30 mouse cellular contexts compared by ENCODE assay signal in genomic region chr7:51221806-51222205, GRCm38 (mm10).
DNase-seq lines count a peak whose midpoint lies in the region; ATAC-seq and TF ChIP-seq lines count a peak whose summit lies in the region.
"Had no signal": no experiment of that assay in that cellular context is flagged by ENCODE, and none has a peak within 500 bp of the region (broad histone marks: within the 10 kb centered on the region; RNA-seq: fewer than 3 reads in every experiment).

No protein-coding gene starts in this region.

- no peak overlapping the region for H3K9ac ChIP-seq in midbrain, postnatal 0 days (replicated peaks; ENCODE audit: low read length, poor library complexity, severe bottlenecking)
- no peak overlapping the region for H3K9ac ChIP-seq in midbrain, embryonic 11.5 days (ENCODE audit: low read length)
- H3K9ac ChIP-seq: heart, embryonic 12.5 days; hindbrain, embryonic 15.5 days; intestine, embryonic 15.5 days; liver, embryonic 15.5 days; lung, embryonic 14.5 days; neural tube, embryonic 12.5 days had no signal

- no peak overlapping the region for H3K4me2 ChIP-seq in midbrain, postnatal 0 days (ENCODE audit: low read depth, low read length, poor library complexity, severe bottlenecking)
- H3K4me2 ChIP-seq in midbrain, embryonic 11.5 days = no peak overlapping the region
- H3K4me2 ChIP-seq: heart, embryonic 12.5 days; hindbrain, embryonic 15.5 days; intestine, embryonic 15.5 days; liver, embryonic 15.5 days; lung, embryonic 14.5 days; neural tube, embryonic 12.5 days had no signal

- ATAC-seq in midbrain, postnatal 0 days (ENCODE audit: low FRiP score) = no peak
- ATAC-seq in midbrain, embryonic 11.5 days (ENCODE audit: low FRiP score) = no peak
- ATAC-seq: forebrain, embryonic 14.5 days; intestine, embryonic 15.5 days; midbrain, embryonic 16.5 days had no signal

- H3K27me3 ChIP-seq in midbrain, postnatal 0 days (ENCODE audit: insufficient read depth, low read length) = no peaks in the 10 kb centered on the region
- H3K27me3 ChIP-seq in midbrain, embryonic 11.5 days (ENCODE audit: control insufficient read depth, insufficient read depth, low read length) = no peaks in the 10 kb centered on the region
- H3K27me3 ChIP-seq: heart, embryonic 12.5 days; hindbrain, embryonic 15.5 days; intestine, embryonic 15.5 days; liver, embryonic 15.5 days; neural tube, embryonic 12.5 days had no signal

- no peak overlapping the region for H3K4me3 ChIP-seq in midbrain, postnatal 0 days (ENCODE audit: low read depth, low read length)
- H3K4me3 ChIP-seq in midbrain, embryonic 11.5 days (ENCODE audit: low read depth, low read length) = no peak overlapping the region
- H3K4me3 ChIP-seq: heart, embryonic 12.5 days; hindbrain, embryonic 15.5 days; intestine, embryonic 15.5 days; liver, embryonic 15.5 days; midbrain, embryonic 10.5 days; myocyte; neural tube, embryonic 12.5 days had no signal

- H3K27ac ChIP-seq in midbrain, postnatal 0 days (ENCODE audit: low read depth, low read length) = no peak overlapping the region
- no peak overlapping the region for H3K27ac ChIP-seq in midbrain, embryonic 11.5 days (ENCODE audit: low read depth, low read length)
- H3K27ac ChIP-seq: hindbrain, embryonic 15.5 days; intestine, embryonic 15.5 days; kidney, postnatal 0 days; liver, embryonic 15.5 days; midbrain, embryonic 10.5 days; neural tube, embryonic 12.5 days had no signal

- 73% methylated on average over 1 of the region's 1 CpGs for WGBS in midbrain, postnatal 0 days
- WGBS in midbrain, embryonic 11.5 days = 85% methylated on average over 1 of the region's 1 CpGs

- TF ChIP-seq CTCF in midbrain, postnatal 0 days (IDR thresholded peaks at IDR 0.05) = no peak

- H3K4me1 ChIP-seq in midbrain, postnatal 0 days (ENCODE audit: insufficient read depth, low read length) = no peaks in the 10 kb centered on the region
- no peaks in the 10 kb centered on the region for H3K4me1 ChIP-seq in midbrain, embryonic 11.5 days (ENCODE audit: control insufficient read depth, insufficient read depth, low read length)
- H3K4me1 ChIP-seq: heart, embryonic 12.5 days; hindbrain, embryonic 15.5 days; intestine, embryonic 15.5 days; liver, embryonic 15.5 days; midbrain, embryonic 10.5 days; neural tube, embryonic 12.5 days had no signal

- no peaks in the 10 kb centered on the region for H3K36me3 ChIP-seq in midbrain, postnatal 0 days (ENCODE audit: insufficient read depth, low read length)
- H3K36me3 ChIP-seq in midbrain, embryonic 11.5 days (ENCODE audit: control insufficient read depth, insufficient read depth, low read length) = no peaks in the 10 kb centered on the region
- H3K36me3 ChIP-seq: heart, embryonic 12.5 days; hindbrain, embryonic 15.5 days; intestine, embryonic 15.5 days; liver, embryonic 15.5 days; midbrain, embryonic 10.5 days; neural tube, embryonic 12.5 days had no signal

- no peaks in the 10 kb centered on the region for H3K9me3 ChIP-seq in midbrain, postnatal 0 days (ENCODE audit: low read length)
- no peaks in the 10 kb centered on the region for H3K9me3 ChIP-seq in midbrain, embryonic 11.5 days (ENCODE audit: control insufficient read depth, low read length)
- H3K9me3 ChIP-seq: heart, embryonic 12.5 days; hindbrain, embryonic 15.5 days; intestine, embryonic 15.5 days; liver, embryonic 15.5 days; midbrain, embryonic 10.5 days; neural tube, embryonic 12.5 days had no signal

- peak; percentile 78 for DNase-seq in midbrain, postnatal 0 days (ENCODE audit: low spot score)
- DNase-seq in midbrain, embryonic 11.5 days (ENCODE audit: low spot score, missing footprints) = no peak
- DNase-seq in cerebellum, adult 11-12 months = peak; percentile 91
- peak; percentile 94 for DNase-seq in cerebellum, adult 9-10 months
- DNase-seq in cerebellum, postnatal 36 days = peak; percentile 74 to 76
- DNase-seq in testis, postnatal 14 days (ENCODE audit: low spot score) = no peak
- DNase-seq in thymus, postnatal 36 days = no peak
- DNase-seq: adrenal gland, postnatal 25 days; B cell, adult 2 months; gastrocnemius, postnatal 14 days; heart, adult 18-20 months; heart, postnatal 4 days; kidney, adult 8-10 months; kidney, postnatal 4 days; liver; lung, embryonic 14.5 days; lung, postnatal 14 days; spleen, adult 18-20 months; thymus, adult 18-20 months; thymus, postnatal 25 days had no signal

Comparison
In these comparisons a context has a peak if more than half of its experiments do, and no peak if none do; other contexts are left out.
1. DNase-seq: peak in midbrain, postnatal 0 days (single experiment), cerebellum, adult 11-12 months (single experiment), cerebellum, adult 9-10 months (single experiment) and cerebellum, postnatal 36 days (2 of 2); none in midbrain, embryonic 11.5 days (single experiment), testis, postnatal 14 days (single experiment) and thymus, postnatal 36 days (0 of 2).